Mouse (Mus musculus) liver, embryonic 14.5 days (tissue): Measurements from ENCODE around the gene Dusp1. TPM values are rescaled to one million over a fixed set of nuclear protein-coding genes. Genes with fewer than 3 reads are reported as not detected.
A peak's percentile ranks its signal among the peaks of the same experiment; 100 is the strongest.

ENCODE experiments used
- ATAC-seq: fragments of 200-750 bp; cut with Nextera tagmentation; 2 replicates; pipeline ENCODE4 v1.8.0; 2017; ENCODE audit warnings: moderate number of reproducible peaks, mild to moderate bottlenecking, moderate library complexity; ENCODE audit not compliant: insufficient read depth
- DNase-seq, 3 experiments: peaks; one replicate each; pipeline ENCODE4 v3.0.0-alpha.2; 2012 to 2013; ENCODE audit warnings: low read depth in 3 of 3, low spot score in 3 of 3
- H3K27ac ChIP-seq: fragments of 300-500 bp; sonication (generic); 2 replicates; pipeline ENCODE4 v1.5.1; 2014; ENCODE audit warnings: moderate library complexity, mild to moderate bottlenecking, control low read depth, inconsistent platforms
- H3K27me3 ChIP-seq: fragments of 300-500 bp; sonication (generic); 2 replicates; pipeline ENCODE4 v1.6.1; 2014; ENCODE audit warnings: mild to moderate bottlenecking, low read length, moderate library complexity; ENCODE audit not compliant: control insufficient read depth, insufficient read depth
- H3K36me3 ChIP-seq: fragments of 300-500 bp; sonication (generic); replicated peaks from 2 replicates; pipeline ENCODE4 v1.6.1; 2014; ENCODE audit warnings: low read depth; ENCODE audit not compliant: control insufficient read depth, insufficient read depth
- H3K4me1 ChIP-seq, 2 experiments: fragments of 200-500 bp in 1 of 2; fragments of 300-500 bp in 1 of 2; sonication (generic) in 1 of 2; replicated peaks; 2 replicates each; pipeline ENCODE4 v1.6.1; 2012 to 2014; ENCODE audit warnings: antibody characterized with exemption in 1 of 2, inconsistent platforms in 1 of 2, low read length in 1 of 2; ENCODE audit not compliant: control insufficient read depth in 2 of 2, insufficient read depth in 2 of 2
- H3K4me2 ChIP-seq: fragments of 300-500 bp; sonication (generic); 2 replicates; pipeline ENCODE4 v1.6.1; 2014; ENCODE audit warnings: low read depth, mild to moderate bottlenecking, control low read depth, moderate library complexity
- H3K4me3 ChIP-seq, 2 experiments: fragments of 200-500 bp in 1 of 2; fragments of 300-500 bp in 1 of 2; sonication (generic) in 1 of 2; 2 replicates each; pipeline ENCODE4 v1.5.1; 2012 to 2014; ENCODE audit warnings: low read depth in 2 of 2, low read length in 2 of 2, mild to moderate bottlenecking in 2 of 2, control low read depth in 1 of 2, inconsistent platforms in 1 of 2, moderate library complexity in 1 of 2; ENCODE audit not compliant: insufficient read depth in 1 of 2
- H3K9ac ChIP-seq: fragments of 300-500 bp; sonication (generic); replicated peaks from 2 replicates; pipeline ENCODE4 v1.6.1; 2014; ENCODE audit warnings: mild to moderate bottlenecking, control low read depth, moderate library complexity
- H3K9me3 ChIP-seq: fragments of 300-500 bp; sonication (generic); 2 replicates; pipeline ENCODE4 v1.6.1; 2016; ENCODE audit warnings: low read length, mixed read lengths; ENCODE audit not compliant: control insufficient read depth
- CTCF ChIP-seq: IDR thresholded peaks from 2 replicates; pipeline ENCODE4 v1.5.1; 2016; ENCODE audit warnings: antibody characterized with exemption, low read depth, control low read depth
- EP300 ChIP-seq: IDR thresholded peaks from 2 replicates; pipeline ENCODE4 v1.6.1; 2016; ENCODE audit warnings: antibody characterized with exemption, low read depth
- WGBS: fragments of 180-500 bp; shearing (Covaris S2); extraction: QIAGEN DNeasy Blood & Tissue Kit; methylation state at CpG from one replicate; pipeline ENCODE4 v1.1.7; 2014; ENCODE audit not compliant: insufficient replicate concordance; 5-methylcytosine and 5-hydroxymethylcytosine counted together
- polyA plus RNA-seq, 2 experiments: library from polyadenylated mRNA; depleted of rRNA in 1 of 2; stranded (reverse) in 1 of 2; unstranded in 1 of 2; fragments of >200 nt; fragmentation: Nextera tagmentation in 1 of 2; extraction: Ambion mirVana in 1 of 2; gene quantifications; 2 replicates each; pipeline versions ENCODE4 v1.2.1 to v1.2.3; 2012 to 2014

The Dusp1 gene
- polyA plus RNA-seq, 2 experiments = 25.0 to 25.9 TPM

DNA sequence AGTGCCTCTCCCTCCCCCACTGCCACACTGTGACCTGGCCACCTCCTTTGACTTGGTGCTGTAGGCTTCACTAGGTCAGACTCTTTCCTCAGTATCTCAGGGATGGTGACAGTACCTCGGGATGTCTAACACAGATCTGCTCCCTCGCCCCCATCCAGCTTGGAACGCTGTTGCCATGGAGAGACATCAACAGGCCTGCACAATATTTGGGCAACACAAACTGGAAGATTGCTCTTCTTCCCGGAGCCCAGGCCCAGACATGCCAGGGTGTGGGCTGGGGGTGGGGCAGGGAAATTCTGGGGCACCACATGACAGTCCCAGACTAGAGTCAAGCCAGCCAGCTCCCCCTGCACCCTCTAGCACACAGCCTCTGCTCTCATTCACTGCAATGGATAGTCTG, 83.3 kb downstream of the Dusp1 start:
- no peak overlapping the region for H3K4me3 ChIP-seq
- no peaks in the 10 kb centered on the region for H3K27me3 ChIP-seq
- H3K4me1 ChIP-seq = no peaks in the 10 kb centered on the region
- H3K27ac ChIP-seq = no peak overlapping the region
- TF ChIP-seq CTCF (no peak), EP300 (no peak)
- no peak for DNase-seq
- no peaks in the 10 kb centered on the region for H3K36me3 ChIP-seq
- ATAC-seq = no peak
- WGBS = 55% methylated on average over 4 of the region's 4 CpGs
- no peak overlapping the region for H3K9ac ChIP-seq
- H3K4me2 ChIP-seq = no peak overlapping the region
- no peaks in the 10 kb centered on the region for H3K9me3 ChIP-seq

DNA sequence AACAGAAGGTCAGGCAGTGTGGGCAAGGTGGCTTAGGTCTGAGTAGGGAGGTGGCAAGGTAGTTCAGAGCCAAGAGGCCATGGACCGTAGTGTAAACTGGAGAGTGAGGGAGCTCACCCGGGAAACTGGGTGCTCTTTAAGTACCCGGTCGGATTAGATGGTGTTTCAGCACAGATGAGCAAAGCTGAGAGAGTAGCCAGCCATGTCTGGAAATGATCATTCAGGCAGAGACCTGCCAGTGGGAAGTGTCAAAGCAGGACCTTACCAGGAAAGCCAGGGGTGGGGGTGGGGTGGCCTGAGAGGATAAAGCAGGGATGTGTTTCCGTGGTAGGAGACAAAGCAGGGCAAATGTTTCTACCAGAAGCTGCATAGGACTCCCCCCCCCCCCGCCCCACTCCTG, 85.1 kb downstream of the Dusp1 start:
- no peak overlapping the region for H3K27ac ChIP-seq
- H3K4me3 ChIP-seq = no peak overlapping the region
- no peaks in the 10 kb centered on the region for H3K9me3 ChIP-seq
- no peak overlapping the region for H3K4me2 ChIP-seq
- TF ChIP-seq EP300 (no peak), CTCF (no peak)
- WGBS = 49% methylated on average over 6 of the region's 6 CpGs
- DNase-seq = no peak
- no peak for ATAC-seq
- no peaks in the 10 kb centered on the region for H3K27me3 ChIP-seq
- no peaks in the 10 kb centered on the region for H3K36me3 ChIP-seq
- H3K9ac ChIP-seq = no peak overlapping the region
- no peaks in the 10 kb centered on the region for H3K4me1 ChIP-seq

DNA sequence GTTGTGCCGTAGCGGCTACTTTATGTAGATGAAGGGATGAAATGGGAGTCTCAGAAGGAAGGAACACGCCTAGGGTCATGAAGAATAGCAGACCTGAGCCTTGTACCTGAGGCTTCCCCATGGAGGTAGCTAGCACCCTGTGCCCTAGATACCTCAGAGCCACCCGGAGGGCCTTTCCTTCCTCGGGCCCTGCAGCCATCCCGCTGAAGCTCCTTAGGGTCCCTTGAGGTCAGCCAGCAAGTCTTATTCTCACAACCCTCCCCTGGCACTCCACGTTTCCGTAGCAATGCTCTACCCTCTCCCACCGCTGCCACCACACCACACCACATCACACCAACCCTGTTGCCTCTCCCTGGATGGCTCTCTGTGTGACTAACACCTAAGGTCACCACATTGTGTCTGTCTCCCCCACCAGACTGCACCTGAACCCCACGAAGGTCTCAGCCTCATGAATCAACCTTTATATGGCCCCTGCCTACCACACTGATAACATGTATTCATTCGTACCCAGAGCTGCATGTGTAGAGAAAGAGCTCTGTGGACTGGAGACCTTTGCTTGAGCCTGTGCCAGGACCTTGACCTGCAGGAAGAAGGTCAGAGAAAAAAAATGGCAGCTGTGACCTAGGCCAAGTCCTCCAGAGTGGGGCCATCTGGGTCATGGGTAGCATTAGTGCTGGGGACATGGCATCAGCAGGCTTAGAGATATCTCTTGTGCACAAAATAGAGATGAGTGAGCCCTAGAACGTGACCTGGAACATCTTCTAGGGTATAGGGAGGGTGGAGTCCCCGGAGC, 93.6 kb downstream of the Dusp1 start:
- Histone ChIP-seq H3K27ac (no peak overlapping the region), H3K9ac (no peak overlapping the region), H3K36me3 (no peaks in the 10 kb centered on the region), H3K9me3 (no peaks in the 10 kb centered on the region), H3K4me2 (no peak overlapping the region), H3K27me3 (no peaks in the 10 kb centered on the region), H3K4me1 (no peaks in the 10 kb centered on the region), H3K4me3 (no peak overlapping the region)
- TF ChIP-seq CTCF (no peak), EP300 (no peak)
- ATAC-seq (no peak), DNase-seq (no peak)
- 68% methylated on average over 13 of the region's 13 CpGs for WGBS

DNA sequence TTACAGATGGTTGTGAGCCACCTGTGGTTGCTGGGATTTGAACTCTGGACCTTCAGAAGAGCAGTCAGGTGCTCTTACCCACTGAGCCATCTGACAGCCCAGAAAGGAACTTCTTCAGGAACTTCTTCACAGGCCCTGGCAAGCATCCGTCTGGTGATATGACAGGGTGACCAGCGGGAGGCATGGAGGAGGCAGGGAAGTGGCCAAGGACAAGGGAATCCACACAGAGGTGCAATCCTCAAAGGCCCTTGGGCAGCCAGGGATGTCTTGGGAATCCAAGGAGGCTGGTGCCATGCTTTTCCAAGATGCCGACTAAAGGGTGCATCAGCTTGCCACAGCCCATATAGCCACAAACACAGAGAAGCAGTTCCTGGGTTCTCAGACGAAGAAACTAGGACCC, 94.3 kb downstream of the Dusp1 start:
- DNase-seq (no peak), ATAC-seq (no peak)
- H3K4me2 ChIP-seq = no peak overlapping the region
- no peaks in the 10 kb centered on the region for H3K36me3 ChIP-seq
- H3K4me3 ChIP-seq = no peak overlapping the region
- H3K4me1 ChIP-seq = no peaks in the 10 kb centered on the region
- no peak overlapping the region for H3K27ac ChIP-seq
- H3K9me3 ChIP-seq = no peaks in the 10 kb centered on the region
- TF ChIP-seq EP300 = no peak
- no peak for TF ChIP-seq CTCF
- H3K27me3 ChIP-seq = no peaks in the 10 kb centered on the region
- WGBS = 66% methylated on average over 4 of the region's 4 CpGs
- no peak overlapping the region for H3K9ac ChIP-seq

DNA sequence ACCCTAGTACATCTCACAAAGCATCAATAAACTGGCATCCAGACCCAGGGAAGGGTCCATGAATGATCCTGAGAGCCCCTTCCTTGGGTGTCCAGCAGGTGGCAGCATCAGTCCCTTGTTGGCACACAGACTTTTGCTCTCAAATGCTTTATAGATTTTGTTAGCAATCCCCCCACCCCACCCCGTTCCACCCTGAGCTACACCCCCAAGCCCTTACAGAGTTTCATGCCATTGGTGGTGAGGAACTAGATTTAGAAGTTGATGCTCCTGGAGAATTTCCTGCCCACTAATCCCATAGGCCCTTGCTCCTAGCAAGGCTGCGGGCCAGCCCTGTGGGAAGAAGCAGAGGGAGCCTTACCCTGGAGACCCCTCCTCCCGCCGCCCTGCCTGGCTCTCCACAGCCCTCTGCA, 95.2 kb downstream of the Dusp1 start:
- WGBS = 7% methylated on average over 4 of the region's 4 CpGs
- Histone ChIP-seq H3K27me3 (no peaks in the 10 kb centered on the region), H3K36me3 (no peaks in the 10 kb centered on the region), H3K27ac (no peak overlapping the region), H3K9ac (no peak overlapping the region), H3K4me2 (no peak overlapping the region), H3K9me3 (no peaks in the 10 kb centered on the region), H3K4me3 (no peak overlapping the region), H3K4me1 (no peaks in the 10 kb centered on the region)
- ATAC-seq (no peak), DNase-seq (peak in 2 of 3 experiments; percentile 17 to 39)
- TF ChIP-seq EP300 (no peak), CTCF (peak; percentile 90)
